Mouse (Mus musculus) thymus, postnatal 10 days (tissue): ENCODE results near the gene Rpl36a.

ENCODE experiments used
- DNase-seq, 2 experiments: peaks; one replicate each; pipeline ENCODE4 v3.0.0; 2021; ENCODE audit warnings: low spot score in 2 of 2

The Rpl36a gene

DNA sequence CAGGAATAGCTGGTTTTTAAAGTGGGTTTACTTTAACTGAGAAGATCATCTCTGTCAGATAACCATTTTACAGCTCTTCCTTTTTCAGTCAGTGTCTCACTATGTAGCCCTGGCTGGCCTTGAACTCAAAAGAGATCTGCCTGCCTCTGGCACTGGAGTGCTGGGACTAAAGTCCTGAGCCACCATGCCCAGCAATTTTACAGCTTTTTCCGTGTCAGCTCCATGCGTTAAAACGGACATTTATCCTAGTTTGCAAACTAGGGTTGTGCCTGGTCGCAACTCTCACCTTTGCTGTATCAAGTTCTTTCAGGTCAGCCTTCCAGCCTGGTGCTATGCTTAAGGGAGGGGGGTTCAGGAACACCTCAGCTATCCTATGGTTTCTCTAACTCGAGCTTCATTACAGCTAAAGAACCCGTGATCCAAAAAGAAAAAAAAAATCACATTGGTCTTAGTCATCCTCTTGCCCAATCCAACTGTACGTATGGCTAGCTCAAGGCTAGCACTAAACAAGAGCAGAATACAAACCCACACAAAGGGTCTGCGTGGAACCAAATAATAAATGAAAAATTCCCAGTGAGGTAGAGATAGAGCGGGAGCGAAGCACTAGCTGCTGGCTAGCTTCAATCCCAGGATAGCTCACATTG is 14.6 kb downstream of the Rpl36a start:
- DNase-seq, result no peak

DNA sequence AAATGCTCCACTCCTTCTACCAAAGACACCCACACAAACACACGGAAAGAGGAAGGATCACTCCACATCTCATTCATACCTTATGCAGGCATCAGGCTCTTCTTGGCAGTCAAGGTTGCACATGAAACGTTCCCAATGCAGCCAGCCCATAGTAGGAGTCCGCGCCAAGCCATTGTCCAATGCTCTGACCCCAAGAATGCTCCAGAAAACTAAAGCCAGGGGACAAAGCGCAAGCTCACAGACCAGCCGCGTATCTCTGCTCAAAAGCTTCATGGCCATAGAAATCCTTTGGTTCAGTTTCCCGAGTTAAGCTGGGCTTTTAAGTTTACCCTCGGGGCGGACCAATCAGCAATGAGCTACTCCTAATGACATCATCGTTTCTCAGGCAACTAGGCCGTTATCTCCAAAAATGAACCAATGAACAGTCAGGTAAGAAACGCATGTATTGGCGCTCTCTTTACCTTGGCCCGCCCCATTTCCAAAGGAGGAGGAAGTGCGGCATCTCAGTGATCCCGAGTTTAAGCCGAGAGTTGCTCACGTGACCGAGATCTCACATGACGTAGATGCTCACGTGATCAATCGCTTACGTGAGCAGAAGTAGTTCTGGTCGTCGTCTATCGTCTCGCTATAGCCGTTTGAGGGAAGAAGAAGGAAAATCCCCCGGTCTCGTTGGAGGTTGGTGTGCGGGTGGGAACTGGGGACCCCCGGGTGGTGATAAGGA is 15.4 kb downstream of the Rpl36a start, which contains the start of the genes Gla and Hnrnph2:
TSS of gene Gla (minus strand) at position 467 of the 721 bp plus-strand sequence.
TSS of gene Hnrnph2 (plus strand) at position 521 of the 721 bp plus-strand sequence.
- DNase-seq, result peak; percentile 80 to 85

GRCm38 (mm10) chrX:134601380-134602120 is 16.1 kb downstream of the Rpl36a start:
- DNase-seq, result no peak

DNA sequence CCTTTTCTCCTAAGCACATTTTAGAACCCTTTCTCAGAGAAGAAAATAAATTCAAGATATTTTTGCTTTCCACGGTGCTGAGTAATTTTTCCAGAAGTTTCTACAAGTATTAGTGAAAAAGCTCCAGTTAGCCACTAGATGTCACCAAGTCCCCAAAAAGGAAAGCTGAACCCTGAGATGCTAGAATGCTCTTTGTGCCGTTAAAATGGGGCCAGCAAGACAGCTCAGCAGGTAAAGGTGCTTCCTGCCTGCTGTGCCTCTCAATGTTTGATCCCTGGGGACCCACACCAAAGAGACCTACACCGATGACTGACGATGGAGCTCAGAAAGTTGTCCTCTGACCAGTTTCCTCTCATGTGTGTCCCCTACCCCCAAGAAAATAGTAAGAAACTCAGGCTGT is 24.0 kb downstream of the Rpl36a start:
- DNase-seq, result peak in 1 of 2 experiments; percentile 16

DNA sequence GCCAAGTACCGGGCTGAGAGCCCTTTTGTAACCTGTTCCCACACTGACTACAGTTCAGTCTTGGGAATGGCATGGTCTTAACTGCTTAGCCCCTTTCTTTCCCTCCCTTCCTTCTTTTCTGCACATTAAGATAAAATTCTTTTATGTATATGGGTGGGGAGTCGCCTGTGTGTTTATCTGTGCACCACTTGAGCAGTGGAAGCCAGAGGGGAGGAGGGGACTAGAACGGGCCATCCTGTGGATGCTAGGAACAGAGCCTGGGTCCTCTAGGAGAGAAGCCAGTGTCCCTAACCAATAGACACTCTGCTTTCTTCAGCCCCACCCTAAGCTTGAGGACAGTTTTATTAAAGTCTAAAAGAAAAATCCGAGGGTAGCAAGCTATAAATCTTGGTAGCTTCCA is 25.5 kb downstream of the Rpl36a start:
- DNase-seq, result no peak

DNA sequence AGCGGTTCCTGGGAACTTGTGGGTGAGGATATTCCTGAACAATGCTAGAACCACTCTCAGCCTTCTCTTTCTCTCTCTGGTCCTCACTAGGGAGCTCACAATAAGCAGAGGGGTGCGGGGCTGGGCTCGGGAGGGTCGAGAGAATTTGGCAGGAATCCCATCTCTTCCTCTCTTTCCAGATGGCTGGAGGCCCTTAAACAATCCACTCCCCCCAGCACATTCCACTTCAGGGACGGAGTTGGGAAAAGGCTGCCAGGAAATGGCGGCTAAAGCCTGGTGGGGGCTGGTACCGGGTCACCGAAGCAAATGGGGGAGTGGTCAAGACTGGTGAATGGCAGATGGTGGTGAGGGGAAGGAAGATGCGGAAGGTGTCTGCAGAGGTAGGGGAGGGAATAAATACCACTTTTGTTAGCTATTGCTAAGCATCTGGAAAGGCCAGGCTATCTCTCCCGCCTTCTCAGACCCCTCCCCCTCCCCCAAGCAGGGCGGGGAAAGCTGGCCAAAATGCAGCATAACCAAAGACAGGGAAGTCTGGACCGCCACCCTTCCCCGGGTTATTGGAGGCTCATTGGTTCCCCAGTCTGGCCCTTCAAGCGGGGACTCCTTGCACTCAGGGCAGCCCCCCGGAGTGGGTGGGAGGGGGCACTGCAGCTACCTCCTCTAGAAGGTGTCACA is 27.0 kb downstream of the Rpl36a start:
- DNase-seq, result peak in 1 of 2 experiments; percentile 3

DNA sequence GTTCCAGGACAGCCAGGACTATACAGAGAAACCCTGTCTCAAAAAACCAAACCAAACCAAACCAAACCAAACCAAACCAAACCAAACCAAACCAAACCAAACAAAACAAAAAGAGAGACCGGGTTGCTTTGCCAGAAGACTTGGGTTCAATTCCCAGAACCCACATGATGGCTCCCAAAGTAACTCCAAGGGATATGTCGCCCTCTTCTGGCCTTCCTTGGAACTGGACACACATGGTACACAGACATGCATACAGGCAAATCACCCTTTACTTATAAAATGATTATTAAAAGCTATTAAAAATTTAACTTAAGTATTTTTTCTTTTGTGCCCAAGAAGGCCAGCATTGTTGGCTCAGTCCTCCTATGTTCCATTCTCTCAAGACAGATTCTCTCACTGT is 28.9 kb downstream of the Rpl36a start:
- peak in 1 of 2 experiments; percentile 16 for DNase-seq

DNA sequence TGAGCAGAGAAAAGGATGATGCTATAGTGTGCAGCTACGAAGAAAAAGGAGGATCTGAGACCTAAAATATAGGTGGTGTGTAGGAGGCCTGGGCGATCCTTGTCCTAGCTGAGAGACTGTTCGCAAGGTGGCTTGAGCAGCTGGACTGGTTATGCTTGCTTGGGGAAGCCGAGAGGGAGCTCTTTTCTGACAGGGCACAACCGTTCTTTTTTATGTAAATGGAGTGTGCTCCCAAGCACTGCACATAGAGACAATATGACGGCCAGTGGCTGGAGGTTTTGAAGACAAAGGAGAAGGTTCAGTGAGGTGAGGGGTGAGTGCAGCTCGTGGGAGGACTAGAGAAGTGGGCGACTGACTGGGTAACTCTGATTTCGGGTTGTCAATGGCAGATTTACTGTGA is 34.2 kb downstream of the Rpl36a start:
- DNase-seq, result no peak

- DNase-seq, result no peak
Measured at GRCm38 (mm10) chrX:134620254-134620865, 34.9 kb downstream of the Rpl36a start.

- no peak for DNase-seq
Measured at GRCm38 (mm10) chrX:134621685-134622084, 36.2 kb downstream of the Rpl36a start.

GRCm38 (mm10) chrX:134623350-134623749 is 37.9 kb downstream of the Rpl36a start:
- DNase-seq, result no peak

GRCm38 (mm10) chrX:134628200-134628599 is 42.7 kb downstream of the Rpl36a start:
- DNase-seq, result no peak

DNA sequence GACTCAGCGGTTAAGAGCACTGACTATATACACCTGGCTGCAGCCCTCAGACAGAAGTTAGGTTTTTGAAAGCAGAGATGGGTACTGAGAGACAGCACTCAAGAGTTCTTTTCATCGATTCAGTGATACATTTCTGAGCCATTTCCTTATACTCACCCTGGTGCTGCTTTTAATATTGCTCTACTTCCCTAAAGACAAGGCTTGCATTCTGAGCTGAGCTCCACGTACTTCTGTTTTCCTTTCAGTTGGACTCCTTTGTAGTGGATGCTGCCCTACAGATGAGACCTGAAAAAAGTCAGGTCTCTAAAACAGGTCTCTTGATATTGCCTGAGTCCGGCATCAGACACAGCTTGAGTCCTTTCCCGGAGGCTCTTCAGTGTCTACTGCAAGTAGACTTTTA is 47.3 kb downstream of the Rpl36a start:
- DNase-seq, result no peak

GRCm38 (mm10) chrX:134635111-134635510 is 49.7 kb downstream of the Rpl36a start:
- no peak for DNase-seq

GRCm38 (mm10) chrX:134635860-134636259 is 50.4 kb downstream of the Rpl36a start:
- DNase-seq, result no peak
